Mouse (Mus musculus): ENCODE results near the gene Syt7.

DNA sequence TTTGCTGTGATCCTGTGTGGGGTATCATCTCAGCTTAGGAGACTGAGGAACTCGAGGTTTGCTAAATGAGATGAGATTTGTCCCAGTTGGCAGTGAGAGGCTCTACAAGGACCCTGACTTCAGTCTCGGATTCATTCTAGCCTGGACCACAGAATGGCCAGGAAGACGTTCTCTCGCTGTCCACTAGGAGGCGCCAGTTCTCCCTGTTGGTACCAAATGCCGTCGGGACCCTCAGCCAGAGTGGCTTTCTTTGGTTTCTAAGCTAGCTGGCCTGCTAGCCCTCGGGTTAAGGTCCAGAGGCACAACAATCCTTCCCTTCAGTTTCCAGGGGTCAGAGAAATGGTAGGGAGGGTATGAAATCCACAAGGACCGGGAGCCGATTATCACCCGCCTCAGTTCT lies 47.7 kb upstream of the Syt7 start:
- TF ChIP-seq CTCF (IDR thresholded peaks at IDR 0.05; ENCODE audit: low read depth) (peak; percentile 65), EP300 (IDR thresholded peaks at IDR 0.05; ENCODE audit: low read depth) (no peak)

All from heart, postnatal 0 days (tissue).